Mouse (Mus musculus) heart, postnatal 10 days (tissue): Measurements from ENCODE around the gene Ficd. TPM values are rescaled to one million over a fixed set of nuclear protein-coding genes. Genes with fewer than 3 reads are reported as not detected.

Experiments
- total RNA-seq, 2 experiments: library from RNA; stranded (reverse); gene quantifications; 2 replicates each; pipeline ENCODE4 v1.2.3; 2021

The Ficd gene
- total RNA-seq, 2 experiments from 2014 or later: 5.4 to 5.8 TPM

Other genes with a start within 250 kb of the Ficd start
- under 1 TPM; 0.53 to 0.67 TPM for gene Wscd2, start 245.5 kb upstream of the Ficd start, total RNA-seq
- 10 to 100 TPM; 20.8 to 22.5 TPM for gene Cmklr1, start 85.4 kb upstream of the Ficd start, total RNA-seq
- gene 1700069L16Rik, start 11.0 kb upstream of the Ficd start, total RNA-seq: not detected
- gene Sart3, start 36.7 kb downstream of the Ficd start, total RNA-seq: 10 to 100 TPM; 19.6 to 20.5 TPM
- 100 to 1,000 TPM; 122 to 123 TPM for gene Iscu, start 36.9 kb downstream of the Ficd start, total RNA-seq
- 10 to 100 TPM; 14.6 to 18.5 TPM for gene Tmem119, start 64.7 kb downstream of the Ficd start, total RNA-seq
- gene Selplg, start 96.8 kb downstream of the Ficd start, total RNA-seq: 1 to 10 TPM; 2.0 to 2.1 TPM
- 10 to 100 TPM; 73.1 to 76.1 TPM for gene Coro1c, start 173.0 kb downstream of the Ficd start, total RNA-seq